Mouse (Mus musculus) bone marrow macrophage, adult 2 months (primary cell): Measurements from ENCODE around the gene Cxcr5.

Experiments used
- CTCF ChIP-seq: IDR thresholded peaks from 2 replicates; pipeline ENCODE4 v1.5.1; 2012; ENCODE audit warnings: low read depth, mild to moderate bottlenecking, low read length, moderate library complexity
- POLR2A ChIP-seq: IDR thresholded peaks from 2 replicates; pipeline ENCODE4 v1.6.1; 2012; ENCODE audit warnings: mild to moderate bottlenecking, low read depth, low read length, borderline replicate concordance

- TF ChIP-seq CTCF (0 out of 2 replicates have a peak, but pooled peaks have one; percentile 21), POLR2A (no peak)
Measured at GRCm38 (mm10) chr9:44498421-44499355, 63.0 kb downstream of the Cxcr5 start.
